Mouse (Mus musculus) bone marrow, adult 2 months (tissue): Measurements from ENCODE around the gene Ppm1f.

Experiments
- CTCF ChIP-seq: fragments of 200-500 bp; IDR thresholded peaks from 2 replicates; pipeline ENCODE4 v1.5.1; 2011; ENCODE audit warnings: low read length, control low read depth; ENCODE audit not compliant: control insufficient read depth, insufficient read depth
- POLR2A ChIP-seq: fragments of 200-500 bp; IDR thresholded peaks from 2 replicates; pipeline ENCODE4 v1.6.1; 2011; ENCODE audit warnings: low read depth, mild to moderate bottlenecking, control low read depth, low read length, borderline replicate concordance; ENCODE audit not compliant: control insufficient read depth

DNA sequence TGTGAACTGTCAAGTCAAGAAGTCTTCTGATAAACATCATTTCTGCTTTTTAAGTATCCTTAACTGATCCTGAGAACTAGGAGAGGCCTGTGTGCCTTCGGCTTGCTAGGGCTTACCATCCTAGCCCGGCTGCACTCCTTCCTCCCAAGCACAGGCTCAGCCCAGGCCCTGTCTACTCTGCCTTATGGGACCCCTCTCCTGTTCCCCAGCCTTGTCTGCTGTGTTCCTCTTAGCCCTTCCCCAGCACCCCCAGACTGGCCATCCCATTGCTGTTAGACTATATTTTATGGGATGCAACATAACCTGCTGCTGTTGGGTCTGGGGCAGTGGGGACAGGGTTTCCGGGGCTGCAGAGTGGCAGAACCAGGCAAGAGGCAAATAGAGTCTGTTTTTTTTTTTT, 34.1 kb downstream of the Ppm1f start:
- TF ChIP-seq CTCF (no peak), POLR2A (no peak)
